Mouse (Mus musculus) small intestine, adult 2 months (tissue): Measurements from ENCODE around the gene Kctd19.

Experiments used
- CTCF ChIP-seq: fragments of 200-500 bp; IDR thresholded peaks from 2 replicates; pipeline ENCODE4 v1.5.1; 2012; ENCODE audit warnings: low read depth, mild to moderate bottlenecking, control low read depth, inconsistent platforms, low read length, moderate library complexity, mixed read lengths; ENCODE audit not compliant: insufficient replicate concordance, insufficient read length; ENCODE audit errors: extremely low read depth
- POLR2A ChIP-seq: fragments of 200-500 bp; IDR thresholded peaks from 2 replicates; pipeline ENCODE4 v1.6.1; 2012; ENCODE audit warnings: low read depth, mild to moderate bottlenecking, control low read depth, inconsistent platforms, low read length, moderate library complexity

GRCm38 (mm10) chr8:105372473-105372872 lies 40.8 kb downstream of the Kctd19 start:
- TF ChIP-seq CTCF: no peak
- no peak for TF ChIP-seq POLR2A
